Mouse (Mus musculus): ENCODE data around the gene Tnks1bp1. TPM values are rescaled to one million over a fixed set of nuclear protein-coding genes. Genes with fewer than 3 reads are reported as not detected.

The Tnks1bp1 gene
- polyA plus RNA-seq, 1 experiment from 2014 or later: 20.1 TPM

GRCm38 (mm10) chr2:85047081-85047480 lies 741 bp upstream of the Tnks1bp1 start:
- H3K4me1 ChIP-seq: peaks cover 40% of the 10 kb centered on the region
- H3K4me3 ChIP-seq: peak overlapping the region; percentile 67
- no peaks in the 10 kb centered on the region for H3K27me3 ChIP-seq
- peaks cover 55% of the 10 kb centered on the region for H3K36me3 ChIP-seq (ENCODE audit: poor library complexity, severe bottlenecking)
- H3K27ac ChIP-seq: peak overlapping the region; percentile 94; the same call in 1 of the 2 replicates
- H3K9ac ChIP-seq: peak overlapping the region; percentile 81
- no peak for ATAC-seq
- 53% methylated on average over 10 of the region's 10 CpGs for WGBS
- H3K4me2 ChIP-seq: peak overlapping the region; percentile 69
- no peaks in the 10 kb centered on the region for H3K9me3 ChIP-seq (replicated peaks)

- peak; percentile 79 for ATAC-seq
- Histone ChIP-seq H3K27ac (peak overlapping the region; percentile 94), H3K9ac (peak overlapping the region; percentile 81), H3K4me3 (peak overlapping the region; percentile 67), H3K9me3 (replicated peaks) (no peaks in the 10 kb centered on the region), H3K4me1 (peaks cover 40% of the 10 kb centered on the region), H3K4me2 (peak overlapping the region; percentile 69), H3K27me3 (no peaks in the 10 kb centered on the region), H3K36me3 (ENCODE audit: poor library complexity, severe bottlenecking) (peaks cover 55% of the 10 kb centered on the region)
- under 1% methylated on average over 34 of the region's 44 CpGs for WGBS
These were observed 438 bp downstream of the Tnks1bp1 start for GRCm38 (mm10) chr2:85048168-85048751.

- Histone ChIP-seq H3K9me3 (replicated peaks) (no peaks in the 10 kb centered on the region), H3K4me2 (peak overlapping the region; percentile 69), H3K9ac (0 out of 2 replicates have a peak overlapping the region, but pooled peaks have one; percentile 34), H3K36me3 (ENCODE audit: poor library complexity, severe bottlenecking) (peaks cover 55% of the 10 kb centered on the region), H3K4me3 (peak overlapping the region; percentile 67), H3K4me1 (peaks cover 40% of the 10 kb centered on the region), H3K27me3 (no peaks in the 10 kb centered on the region), H3K27ac (peak overlapping the region; percentile 94; the same call in 1 of the 2 replicates)
- no peak for ATAC-seq
- WGBS: 67% methylated on average over 4 of the region's 4 CpGs
These were observed 1.5 kb downstream of the Tnks1bp1 start for GRCm38 (mm10) chr2:85049277-85049676.

GRCm38 (mm10) chr2:85050001-85050634 lies 2.3 kb downstream of the Tnks1bp1 start:
- H3K4me3 ChIP-seq: peak overlapping the region; percentile 21
- peak overlapping the region; percentile 69 for H3K4me2 ChIP-seq
- peaks cover 55% of the 10 kb centered on the region for H3K36me3 ChIP-seq (ENCODE audit: poor library complexity, severe bottlenecking)
- H3K4me1 ChIP-seq: peaks cover 40% of the 10 kb centered on the region
- H3K27ac ChIP-seq: peak overlapping the region; percentile 94
- 5% methylated on average over 9 of the region's 10 CpGs for WGBS
- no peak for ATAC-seq
- peak overlapping the region; percentile 43 for H3K9ac ChIP-seq
- no peaks in the 10 kb centered on the region for H3K27me3 ChIP-seq
- no peaks in the 10 kb centered on the region for H3K9me3 ChIP-seq (replicated peaks)

- Histone ChIP-seq H3K4me1 (peaks cover 40% of the 10 kb centered on the region), H3K27me3 (no peaks in the 10 kb centered on the region), H3K36me3 (ENCODE audit: poor library complexity, severe bottlenecking) (peaks cover 55% of the 10 kb centered on the region), H3K9me3 (replicated peaks) (no peaks in the 10 kb centered on the region), H3K9ac (peak overlapping the region; percentile 43), H3K4me3 (peak overlapping the region; percentile 21), H3K27ac (0 out of 2 replicates have a peak overlapping the region, but pooled peaks have one; percentile 27), H3K4me2 (peak overlapping the region; percentile 69)
- 60% methylated on average over 9 of the region's 9 CpGs for WGBS
- no peak for ATAC-seq
These were observed 2.9 kb downstream of the Tnks1bp1 start for GRCm38 (mm10) chr2:85050746-85051145.

GRCm38 (mm10) chr2:85053192-85053816 lies 5.5 kb downstream of the Tnks1bp1 start:
- Histone ChIP-seq H3K9me3 (replicated peaks) (no peaks in the 10 kb centered on the region), H3K4me2 (no peak overlapping the region), H3K9ac (no peak overlapping the region), H3K4me3 (no peak overlapping the region), H3K36me3 (ENCODE audit: poor library complexity, severe bottlenecking) (peaks cover 66% of the 10 kb centered on the region), H3K27me3 (no peaks in the 10 kb centered on the region), H3K4me1 (peaks cover 28% of the 10 kb centered on the region), H3K27ac (no peak overlapping the region)
- ATAC-seq: no peak
- WGBS: 80% methylated on average over 5 of the region's 5 CpGs

GRCm38 (mm10) chr2:85056711-85057110 lies 8.9 kb downstream of the Tnks1bp1 start:
- Histone ChIP-seq H3K27me3 (no peaks in the 10 kb centered on the region), H3K36me3 (ENCODE audit: poor library complexity, severe bottlenecking) (peaks cover 94% of the 10 kb centered on the region), H3K4me3 (no peak overlapping the region), H3K9ac (no peak overlapping the region), H3K9me3 (replicated peaks) (no peaks in the 10 kb centered on the region), H3K27ac (no peak overlapping the region), H3K4me2 (no peak overlapping the region), H3K4me1 (peaks cover 14% of the 10 kb centered on the region)
- 79% methylated on average over 5 of the region's 5 CpGs for WGBS
- ATAC-seq: no peak

GRCm38 (mm10) chr2:85059677-85060076 lies 11.9 kb downstream of the Tnks1bp1 start:
- Histone ChIP-seq H3K27ac (no peak overlapping the region), H3K9me3 (replicated peaks) (no peaks in the 10 kb centered on the region), H3K36me3 (ENCODE audit: poor library complexity, severe bottlenecking) (peaks cover 94% of the 10 kb centered on the region), H3K27me3 (no peaks in the 10 kb centered on the region), H3K9ac (no peak overlapping the region), H3K4me1 (peaks cover 14% of the 10 kb centered on the region), H3K4me3 (no peak overlapping the region), H3K4me2 (no peak overlapping the region)
- ATAC-seq: no peak
- 88% methylated on average over 6 of the region's 6 CpGs for WGBS

GRCm38 (mm10) chr2:85060591-85061060 lies 12.8 kb downstream of the Tnks1bp1 start:
- peak overlapping the region; percentile 34; the same call in 1 of the 2 replicates for H3K9ac ChIP-seq
- WGBS: 20% methylated on average over 11 of the region's 11 CpGs
- no peaks in the 10 kb centered on the region for H3K9me3 ChIP-seq (replicated peaks)
- ATAC-seq: peak; percentile 28
- no peak overlapping the region for H3K27ac ChIP-seq
- H3K4me3 ChIP-seq: no peak overlapping the region
- peaks cover 14% of the 10 kb centered on the region for H3K4me1 ChIP-seq
- H3K36me3 ChIP-seq (ENCODE audit: poor library complexity, severe bottlenecking): peaks cover 89% of the 10 kb centered on the region
- H3K4me2 ChIP-seq: peak overlapping the region; percentile 40
- no peaks in the 10 kb centered on the region for H3K27me3 ChIP-seq

GRCm38 (mm10) chr2:85061107-85061541 lies 13.3 kb downstream of the Tnks1bp1 start:
- no peak overlapping the region for H3K4me3 ChIP-seq
- H3K9me3 ChIP-seq (replicated peaks): no peaks in the 10 kb centered on the region
- peaks cover 84% of the 10 kb centered on the region for H3K36me3 ChIP-seq (ENCODE audit: poor library complexity, severe bottlenecking)
- WGBS: 50% methylated on average over 10 of the region's 10 CpGs
- H3K4me2 ChIP-seq: peak overlapping the region; percentile 40
- H3K27me3 ChIP-seq: no peaks in the 10 kb centered on the region
- 0 out of 2 replicates have a peak, but pooled peaks have one; percentile 19 for ATAC-seq
- H3K27ac ChIP-seq: no peak overlapping the region
- peaks cover 14% of the 10 kb centered on the region for H3K4me1 ChIP-seq
- H3K9ac ChIP-seq: peak overlapping the region; percentile 34; the same call in 1 of the 2 replicates

- peaks cover 57% of the 10 kb centered on the region for H3K36me3 ChIP-seq (ENCODE audit: poor library complexity, severe bottlenecking)
- WGBS: 92% methylated on average over 12 of the region's 12 CpGs
- H3K4me2 ChIP-seq: no peak overlapping the region
- H3K27me3 ChIP-seq: no peaks in the 10 kb centered on the region
- H3K9me3 ChIP-seq (replicated peaks): no peaks in the 10 kb centered on the region
- ATAC-seq: no peak
- peaks cover 10% of the 10 kb centered on the region for H3K4me1 ChIP-seq
- H3K9ac ChIP-seq: no peak overlapping the region
- H3K4me3 ChIP-seq: no peak overlapping the region
- H3K27ac ChIP-seq: no peak overlapping the region
These were observed 17.5 kb downstream of the Tnks1bp1 start for GRCm38 (mm10) chr2:85065141-85065875.
